Mouse (Mus musculus) limb, embryonic 13.5 days (tissue): ENCODE measurements at regions not wholly inside any gene's neighbourhood (a gene's known extent, or its start where the extent isn't known, plus 50 kb on each side); places are given as distances from the start of the nearest gene placed in this dataset.
A peak's percentile ranks its signal among the peaks of the same experiment; 100 is the strongest.

Experiments
- ATAC-seq: fragments of 200-750 bp; cut with Nextera tagmentation; 2 replicates; pipeline ENCODE4 v1.8.0; 2017; ENCODE audit warnings: low read depth, moderate number of reproducible peaks, moderate TSS enrichment; ENCODE audit not compliant: low FRiP score
- H3K27ac ChIP-seq: fragments of 300-500 bp; sonication (generic); 2 replicates; pipeline ENCODE4 v1.5.1; 2015; ENCODE audit warnings: inconsistent platforms, mild to moderate bottlenecking, moderate library complexity
- H3K27me3 ChIP-seq: fragments of 300-500 bp; sonication (generic); 2 replicates; pipeline ENCODE4 v1.6.1; 2015; ENCODE audit warnings: mild to moderate bottlenecking, inconsistent platforms
- H3K36me3 ChIP-seq: fragments of 300-500 bp; sonication (generic); 2 replicates; pipeline ENCODE4 v1.6.1; 2015; ENCODE audit warnings: inconsistent platforms, mild to moderate bottlenecking, moderate library complexity
- H3K4me1 ChIP-seq: fragments of 300-500 bp; sonication (generic); 2 replicates; pipeline ENCODE4 v1.6.1; 2015; ENCODE audit warnings: inconsistent platforms
- H3K4me2 ChIP-seq: fragments of 300-500 bp; sonication (generic); replicated peaks from 2 replicates; pipeline ENCODE4 v1.6.1; 2015; ENCODE audit warnings: inconsistent platforms, mild to moderate bottlenecking, moderate library complexity
- H3K4me3 ChIP-seq: fragments of 300-500 bp; sonication (generic); 2 replicates; pipeline ENCODE4 v1.5.1; 2015; ENCODE audit warnings: moderate library complexity, mild to moderate bottlenecking, inconsistent platforms
- H3K9ac ChIP-seq: fragments of 300-500 bp; sonication (generic); 2 replicates; pipeline ENCODE4 v1.6.1; 2015; ENCODE audit warnings: mild to moderate bottlenecking, inconsistent platforms
- H3K9me3 ChIP-seq: fragments of 300-500 bp; sonication (generic); 2 replicates; pipeline ENCODE4 v1.6.1; 2016; ENCODE audit warnings: inconsistent platforms
- WGBS: fragments of 180-500 bp; shearing (Covaris S2); methylation state at CpG from one replicate; pipeline ENCODE4 v1.1.7; 2015; 5-methylcytosine and 5-hydroxymethylcytosine counted together

DNA sequence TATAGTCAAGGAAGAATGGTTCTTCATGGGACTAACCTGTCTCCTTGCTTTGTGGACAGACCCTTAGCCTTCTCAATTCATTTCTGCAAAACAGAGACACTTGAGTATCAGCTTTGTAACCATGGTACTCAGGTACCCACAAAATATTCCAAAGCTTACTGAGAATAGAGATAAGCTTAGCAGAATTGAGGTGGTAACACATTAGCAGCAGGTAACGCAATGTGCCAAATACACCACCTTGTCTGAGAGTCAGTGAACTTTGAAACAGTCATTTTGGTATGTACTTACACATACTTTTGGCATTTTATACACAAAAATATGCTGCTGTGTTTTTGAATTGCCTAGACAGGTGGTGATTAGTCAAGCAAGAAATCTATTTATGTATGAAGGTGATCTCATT lies 69.8 kb upstream of the Slc6a14 start:
- Histone ChIP-seq H3K27me3 (no peaks in the 10 kb centered on the region), H3K27ac (no peak overlapping the region), H3K36me3 (no peaks in the 10 kb centered on the region), H3K4me3 (no peak overlapping the region), H3K4me2 (no peak overlapping the region), H3K4me1 (no peaks in the 10 kb centered on the region), H3K9me3 (no peaks in the 10 kb centered on the region), H3K9ac (no peak overlapping the region)
- 90% methylated on average over 1 of the region's 1 CpGs for WGBS
- no peak for ATAC-seq

DNA sequence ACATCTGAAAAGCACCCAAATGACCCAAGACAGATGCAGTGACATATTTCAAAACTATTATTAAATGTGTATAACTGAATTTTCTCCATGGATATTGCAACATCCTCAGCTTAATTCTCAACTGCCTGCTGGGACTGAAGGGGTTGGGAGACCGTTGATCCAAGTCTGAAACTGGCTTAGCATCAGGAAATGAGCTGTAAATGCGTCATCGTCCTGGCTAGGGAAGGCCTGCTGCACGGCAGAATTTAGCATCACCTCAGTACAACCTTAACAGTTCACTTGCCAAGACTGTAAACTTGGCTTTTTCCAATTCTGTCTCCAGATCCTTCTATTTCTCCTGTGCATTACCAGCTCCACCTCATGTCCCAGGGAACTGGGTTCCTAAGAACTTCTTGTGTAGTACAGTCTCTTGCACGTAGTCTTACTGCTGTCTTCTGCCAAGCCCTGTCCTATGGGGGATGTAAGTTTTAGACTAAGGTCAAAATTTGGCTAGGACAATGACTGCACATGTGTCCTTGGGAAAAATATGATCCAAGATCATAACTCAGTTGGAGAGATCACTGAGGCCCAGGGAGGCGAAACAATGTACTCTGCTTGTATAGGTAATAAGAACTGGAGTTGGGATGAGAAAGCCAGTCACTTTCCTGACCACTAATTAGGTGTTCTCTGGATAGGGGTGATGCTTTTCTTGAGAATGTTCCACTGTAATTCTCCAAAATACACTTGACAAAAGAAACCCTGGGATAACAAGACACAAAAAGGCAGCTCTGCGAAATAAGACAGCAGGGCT lies 63.0 kb upstream of the Slc6a14 start:
- no peaks in the 10 kb centered on the region for H3K4me1 ChIP-seq
- no peak overlapping the region for H3K4me3 ChIP-seq
- H3K27ac ChIP-seq, result no peak overlapping the region; the same call in 1 of the 2 replicates
- no peak overlapping the region for H3K4me2 ChIP-seq
- H3K36me3 ChIP-seq, result no peaks in the 10 kb centered on the region
- no peaks in the 10 kb centered on the region for H3K9me3 ChIP-seq
- 51% methylated on average over 7 of the region's 7 CpGs for WGBS
- no peak overlapping the region for H3K9ac ChIP-seq
- H3K27me3 ChIP-seq, result no peaks in the 10 kb centered on the region
- ATAC-seq, result peak; percentile 93
